Mouse (Mus musculus) E14TG2a.4 (cell line): ENCODE results near the gene Pnmal2.

Experiments
- H3K27me3 ChIP-seq: 2 replicates; pipeline ENCODE4 v1.6.1; 2014; ENCODE audit warnings: low read length, control low read depth; ENCODE audit not compliant: insufficient read depth
- H3K36me3 ChIP-seq: 2 replicates; pipeline ENCODE4 v1.6.1; 2014; ENCODE audit warnings: low read length, control low read depth; ENCODE audit not compliant: insufficient read depth
- H3K4me1 ChIP-seq: replicated peaks from 2 replicates; pipeline ENCODE4 v1.6.1; 2014; ENCODE audit warnings: low read depth, low read length, control low read depth
- H3K4me3 ChIP-seq: replicated peaks from 2 replicates; pipeline ENCODE4 v1.5.1; 2014; ENCODE audit warnings: mild to moderate bottlenecking, low read length
- H3K9me3 ChIP-seq: 2 replicates; pipeline ENCODE4 v1.6.1; 2014; ENCODE audit warnings: low read length, control low read depth
- CTCF ChIP-seq: conservative IDR thresholded peaks from 2 replicates; pipeline ENCODE4 v1.5.1; 2014; ENCODE audit warnings: low read length
- NANOG ChIP-seq: IDR thresholded peaks from 2 replicates; pipeline ENCODE4 v1.6.1; 2014; ENCODE audit warnings: borderline replicate concordance, low read length, mixed read lengths
- POU5F1 ChIP-seq: IDR thresholded peaks from 2 replicates; pipeline ENCODE4 v1.6.1; 2014; ENCODE audit warnings: low read length, borderline replicate concordance

Pnmal2 gene

DNA sequence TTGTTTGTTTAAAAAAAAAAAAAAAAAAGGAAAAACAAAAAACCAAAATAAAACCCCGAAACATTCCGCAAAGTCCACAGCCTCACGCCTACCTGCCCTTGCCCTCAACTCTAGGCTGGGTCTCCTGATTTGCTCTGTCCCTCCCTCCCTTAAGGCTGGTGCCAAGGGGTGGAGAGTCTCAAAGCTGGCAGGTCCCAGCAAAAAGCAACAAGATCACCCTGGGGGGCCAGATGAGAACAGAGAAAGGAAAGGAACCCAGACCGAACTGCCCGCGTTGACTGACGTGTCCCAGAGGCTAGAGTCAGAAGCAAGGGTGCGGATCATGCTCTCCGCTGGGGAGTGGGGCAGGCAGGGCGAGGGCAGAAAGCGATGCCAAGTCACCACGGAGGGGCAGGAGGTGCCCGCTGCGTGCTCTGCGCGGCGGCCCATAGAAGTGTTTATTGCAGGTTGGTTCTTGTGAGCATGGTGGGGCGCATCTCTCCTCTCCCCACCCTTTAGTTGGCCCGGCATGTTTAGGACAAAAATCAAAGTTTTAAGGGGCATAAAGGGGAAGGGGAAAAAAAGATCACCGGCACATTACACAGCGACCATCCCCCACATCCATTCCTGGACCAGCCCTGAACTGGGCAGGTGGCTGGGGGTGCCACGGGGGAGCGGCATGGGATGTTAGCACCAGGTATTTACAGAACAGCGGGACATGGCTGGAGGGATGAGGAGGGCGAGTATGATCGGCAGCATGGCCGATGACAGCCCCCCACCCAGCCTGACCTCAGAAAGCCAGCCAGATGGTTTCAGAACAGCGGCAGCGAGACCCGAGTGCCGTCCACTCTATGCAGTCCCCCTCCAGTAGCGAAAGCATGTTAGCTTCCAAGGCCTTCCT is 28.8 kb upstream of the Pnmal2 start:
- Histone ChIP-seq H3K4me1 (peaks cover 64% of the 10 kb centered on the region), H3K4me3 (0 out of 2 replicates have a peak overlapping the region, but pooled peaks have one; percentile 13), H3K27me3 (no peaks in the 10 kb centered on the region), H3K9me3 (no peaks in the 10 kb centered on the region), H3K36me3 (peaks cover 59% of the 10 kb centered on the region)
- TF ChIP-seq NANOG, result no peak
- TF ChIP-seq POU5F1, result no peak
- no peak for TF ChIP-seq CTCF

DNA sequence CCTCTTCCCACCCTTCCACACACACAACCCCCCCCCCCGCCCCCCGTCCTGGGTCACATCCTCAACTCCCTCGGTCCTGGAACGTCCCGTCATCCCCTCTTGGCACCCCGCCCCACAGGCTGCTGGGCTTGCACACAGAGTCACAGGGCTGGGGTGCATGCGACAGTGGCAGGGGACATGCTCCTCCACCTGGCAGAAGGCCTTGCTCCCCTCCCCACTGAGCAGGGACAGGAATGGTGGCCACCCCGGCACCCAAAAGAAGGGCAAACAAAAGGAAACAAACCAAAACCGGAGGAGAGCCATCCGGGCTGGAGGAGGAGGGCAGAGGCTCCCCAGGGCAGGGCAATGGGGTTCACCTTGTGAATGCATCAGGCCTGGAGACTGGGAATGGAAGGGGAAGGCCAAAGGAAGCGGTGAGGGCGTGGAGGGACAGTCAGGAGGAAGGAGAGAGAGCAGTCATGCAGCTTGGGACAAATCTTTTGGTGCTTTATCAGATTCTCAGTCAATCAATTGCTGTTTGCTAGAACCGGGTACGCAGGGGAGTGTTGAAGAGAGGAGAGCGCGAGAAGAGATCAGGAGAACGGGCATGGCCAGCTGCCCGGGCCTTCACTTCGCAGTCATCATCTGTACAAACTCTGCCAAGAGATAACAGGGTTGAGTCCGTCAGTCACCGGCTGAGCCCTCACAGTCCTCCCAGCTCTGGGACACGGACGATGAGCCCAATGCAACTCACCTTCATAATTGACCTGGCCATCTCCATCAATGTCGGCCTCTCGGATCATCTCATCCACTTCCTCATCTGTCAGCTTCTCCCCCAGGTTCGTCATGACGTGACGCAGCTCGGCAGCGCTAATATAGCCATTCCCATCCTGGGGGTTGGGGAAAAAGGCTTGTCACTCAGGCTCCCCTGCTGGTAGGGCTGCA is 27.9 kb upstream of the Pnmal2 start:
- TF ChIP-seq POU5F1 (no peak), NANOG (no peak), CTCF (no peak)
- Histone ChIP-seq H3K36me3 (peaks cover 68% of the 10 kb centered on the region), H3K9me3 (no peaks in the 10 kb centered on the region), H3K27me3 (no peaks in the 10 kb centered on the region), H3K4me3 (no peak overlapping the region; the same call in 1 of the 2 replicates), H3K4me1 (peaks cover 73% of the 10 kb centered on the region)

GRCm38 (mm10) chr7:16917447-16917846 is 27.0 kb upstream of the Pnmal2 start:
- TF ChIP-seq NANOG (no peak), CTCF (no peak), POU5F1 (no peak)
- H3K9me3 ChIP-seq, result no peaks in the 10 kb centered on the region
- no peaks in the 10 kb centered on the region for H3K27me3 ChIP-seq

DNA sequence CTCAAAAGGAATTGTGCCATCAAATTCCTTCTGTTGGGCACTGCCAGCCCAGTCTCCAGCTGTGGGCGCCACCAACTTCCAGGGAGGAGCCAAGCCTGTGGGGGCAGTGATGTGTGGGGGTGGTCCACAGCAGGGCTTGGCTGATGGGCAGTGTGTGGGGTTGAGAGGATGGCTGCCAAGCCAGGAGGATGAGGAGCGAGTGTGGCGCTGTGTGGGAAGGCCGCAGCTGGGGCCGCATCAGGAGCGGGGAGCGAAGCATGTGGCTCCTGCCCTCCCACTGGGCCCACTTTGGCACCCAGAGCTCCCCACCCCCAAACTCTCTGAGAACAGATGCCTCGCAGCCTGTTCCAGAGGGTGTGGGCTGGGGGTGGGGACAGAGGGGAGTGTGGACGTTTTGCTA is 26.5 kb upstream of the Pnmal2 start:
- TF ChIP-seq CTCF (no peak), POU5F1 (no peak)
- Histone ChIP-seq H3K27me3 (no peaks in the 10 kb centered on the region), H3K4me3 (no peak overlapping the region), H3K4me1 (peaks cover 87% of the 10 kb centered on the region), H3K36me3 (peaks cover 76% of the 10 kb centered on the region), H3K9me3 (no peaks in the 10 kb centered on the region)

More at GRCm38 (mm10) chr7:16917447-16917846, 27.0 kb upstream of the Pnmal2 start:
- Histone ChIP-seq H3K36me3 (peaks cover 74% of the 10 kb centered on the region), H3K4me1 (peaks cover 81% of the 10 kb centered on the region), H3K4me3 (no peak overlapping the region)

GRCm38 (mm10) chr7:16918670-16919069 is 25.8 kb upstream of the Pnmal2 start:
- TF ChIP-seq POU5F1 (no peak), NANOG (no peak), CTCF (no peak)
- H3K4me1 ChIP-seq, result peaks cover 90% of the 10 kb centered on the region
- peaks cover 76% of the 10 kb centered on the region for H3K36me3 ChIP-seq
- no peak overlapping the region for H3K4me3 ChIP-seq
- no peaks in the 10 kb centered on the region for H3K27me3 ChIP-seq
- no peaks in the 10 kb centered on the region for H3K9me3 ChIP-seq

- no peak overlapping the region for H3K4me3 ChIP-seq
- peaks cover 81% of the 10 kb centered on the region for H3K4me1 ChIP-seq
- no peaks in the 10 kb centered on the region for H3K9me3 ChIP-seq
- H3K27me3 ChIP-seq, result no peaks in the 10 kb centered on the region
- peaks cover 74% of the 10 kb centered on the region for H3K36me3 ChIP-seq
- no peak for TF ChIP-seq CTCF
- no peak for TF ChIP-seq NANOG
- no peak for TF ChIP-seq POU5F1
Measured at GRCm38 (mm10) chr7:16919395-16920149, 24.9 kb upstream of the Pnmal2 start.

- peaks cover 79% of the 10 kb centered on the region for H3K4me1 ChIP-seq
- no peak for TF ChIP-seq CTCF
- no peak for TF ChIP-seq POU5F1
- TF ChIP-seq NANOG, result no peak
- H3K36me3 ChIP-seq, result peaks cover 68% of the 10 kb centered on the region
- no peaks in the 10 kb centered on the region for H3K27me3 ChIP-seq
- H3K4me3 ChIP-seq, result no peak overlapping the region
- H3K9me3 ChIP-seq, result no peaks in the 10 kb centered on the region
Measured at GRCm38 (mm10) chr7:16920150-16920579, 24.3 kb upstream of the Pnmal2 start.
